Mouse (Mus musculus): ENCODE measurements at regions not wholly inside any gene's neighbourhood (a gene's known extent, or its start where the extent isn't known, plus 50 kb on each side); places are given as distances from the start of the nearest gene placed in this dataset.

- ATAC-seq, result peak; percentile 69
Measured at GRCm38 (mm10) chr10:117940441-117941265, 94.8 kb upstream of the Rap1b start.

DNA sequence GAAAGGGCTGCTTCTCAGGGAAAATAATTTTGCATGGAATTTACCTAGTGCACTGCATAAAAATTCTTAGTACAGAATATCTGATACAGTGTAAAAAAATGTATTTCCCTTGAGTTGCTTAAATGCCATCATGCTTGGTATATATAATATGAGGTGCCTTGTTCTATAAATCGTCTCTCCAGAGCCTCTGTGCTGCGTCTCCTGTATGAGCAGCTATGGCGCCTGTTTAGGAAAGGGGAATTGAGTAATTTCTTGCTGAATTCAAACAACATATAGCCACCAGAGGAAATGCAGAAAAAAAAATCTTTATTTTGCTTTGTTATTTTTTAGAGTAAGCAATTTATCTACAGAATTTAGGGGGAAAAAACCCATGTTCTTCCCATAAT, 95.4 kb upstream of the Rap1b start:
- ATAC-seq, result no peak

DNA sequence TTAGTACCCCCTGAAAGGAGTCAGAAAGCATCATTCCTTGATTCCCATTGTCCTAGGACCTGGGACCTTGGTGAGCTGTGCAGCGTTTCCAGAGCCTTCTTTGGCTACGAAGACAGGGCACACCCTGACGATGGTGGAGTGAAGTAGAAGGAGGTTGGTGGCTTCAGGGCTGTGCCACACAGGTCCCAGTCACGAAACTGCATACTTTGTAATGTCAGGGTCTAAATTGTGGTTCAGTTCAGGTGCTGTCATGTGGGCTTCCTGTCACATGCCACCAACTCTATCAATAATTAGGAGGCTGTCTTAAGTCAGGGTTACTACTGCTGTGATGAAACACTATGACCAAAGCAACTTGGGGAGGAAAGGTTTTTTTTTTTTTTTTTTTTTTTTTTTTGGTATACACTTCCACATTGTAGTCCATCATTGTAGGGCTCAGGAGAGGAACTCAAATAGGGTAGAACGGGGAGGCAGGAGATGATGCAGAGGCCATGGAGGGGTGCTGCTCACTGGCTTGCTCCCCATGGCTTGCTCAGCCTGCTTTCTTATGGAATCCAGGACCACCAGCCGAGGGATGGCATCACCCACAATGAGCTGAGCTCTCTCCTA, 98.0 kb upstream of the Rap1b start:
- no peak for ATAC-seq

DNA sequence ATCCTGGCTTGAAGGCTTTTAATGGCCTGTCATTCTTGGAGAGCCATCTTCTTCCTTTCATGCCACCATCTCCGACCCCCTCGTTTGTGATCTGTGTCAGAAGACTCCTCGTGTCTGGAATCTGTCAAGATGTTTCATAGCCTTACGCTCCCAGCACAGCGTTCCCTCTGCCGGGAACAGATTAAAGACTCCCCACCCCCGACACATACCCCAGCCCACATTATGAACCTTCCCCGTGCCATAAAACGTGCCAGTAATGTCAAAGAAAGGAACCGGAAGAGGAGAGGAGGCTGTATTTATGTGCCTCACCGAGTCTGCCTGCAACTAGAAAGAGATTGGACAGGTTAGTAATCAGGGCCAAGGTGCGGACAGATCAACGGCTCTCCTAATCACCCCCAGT, 101.4 kb upstream of the Rap1b start:
- ATAC-seq, result no peak

- peak; percentile 90 for ATAC-seq
Measured at GRCm38 (mm10) chr10:117947911-117948310, 102.1 kb upstream of the Rap1b start.

GRCm38 (mm10) chr10:117952116-117953025, 106.5 kb upstream of the Rap1b start:
- peak; percentile 29 for ATAC-seq

DNA sequence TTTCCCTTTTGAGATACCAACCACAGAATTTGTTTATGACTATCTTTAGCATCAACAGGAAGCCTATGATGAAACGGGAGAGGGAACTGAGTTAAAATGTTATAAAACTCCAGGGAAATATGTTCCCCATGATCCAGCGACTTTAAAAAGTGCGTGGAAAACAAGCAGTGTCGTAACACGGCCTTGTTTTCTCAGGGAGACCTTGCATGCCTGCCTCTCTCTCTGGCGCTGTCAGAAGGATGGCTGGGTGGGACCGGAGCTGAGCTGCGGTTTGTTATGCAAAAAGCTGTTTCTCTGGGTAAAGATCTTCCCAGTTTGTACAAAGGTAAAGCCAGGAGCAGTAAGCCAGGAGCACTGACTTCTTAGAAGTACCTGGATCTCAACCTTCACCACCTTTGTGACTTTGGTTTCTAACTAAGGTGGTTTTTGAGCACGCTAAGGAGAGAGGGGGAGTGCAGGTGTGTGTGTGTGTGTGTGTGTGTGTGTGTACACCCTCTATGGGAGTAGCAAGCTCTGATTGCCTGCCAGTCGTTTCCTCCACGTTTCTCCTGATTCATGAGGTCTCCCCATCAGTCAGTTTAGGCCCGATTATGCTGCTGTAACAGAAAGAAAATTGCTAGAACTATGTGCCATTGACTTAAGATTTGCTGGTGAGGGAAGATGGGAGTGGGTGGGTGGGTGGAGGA, 107.3 kb upstream of the Rap1b start:
- ATAC-seq, result peak; percentile 35

DNA sequence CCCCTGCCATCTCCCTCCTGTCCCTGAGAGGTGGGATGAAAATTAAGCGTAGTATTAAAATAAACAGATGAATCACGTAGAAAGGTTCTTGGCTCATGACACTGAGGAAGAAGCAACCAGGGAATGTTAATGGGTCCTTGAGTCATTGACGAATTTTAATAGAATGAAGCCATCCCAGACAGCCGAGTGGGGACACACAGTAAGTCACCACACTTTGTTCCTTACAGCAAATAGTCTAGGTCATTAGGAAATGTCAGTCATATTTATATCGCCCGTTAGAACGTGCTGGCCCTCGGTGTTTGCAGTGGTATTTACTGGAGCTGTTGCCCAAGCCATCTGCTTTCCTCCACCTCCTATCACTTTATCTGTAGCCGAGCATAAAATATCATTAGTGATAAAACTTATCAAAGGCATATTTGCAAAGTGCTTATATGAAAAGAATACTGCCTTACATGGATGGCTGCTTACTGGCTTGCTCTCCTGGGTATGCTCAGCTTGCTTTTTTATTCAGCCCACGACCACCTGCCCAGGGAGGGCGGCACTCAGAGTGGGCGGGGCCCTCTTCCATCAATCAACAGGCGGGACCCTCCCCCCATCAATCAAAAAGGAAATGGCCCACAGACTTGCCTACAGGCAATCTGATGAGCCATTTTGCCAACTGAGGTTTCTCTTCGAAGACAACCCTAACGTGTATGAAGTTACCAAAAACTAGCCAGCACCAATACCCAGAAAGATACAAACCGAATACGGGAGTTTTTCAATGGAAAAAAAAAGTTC, 110.5 kb upstream of the Rap1b start:
- no peak for ATAC-seq

DNA sequence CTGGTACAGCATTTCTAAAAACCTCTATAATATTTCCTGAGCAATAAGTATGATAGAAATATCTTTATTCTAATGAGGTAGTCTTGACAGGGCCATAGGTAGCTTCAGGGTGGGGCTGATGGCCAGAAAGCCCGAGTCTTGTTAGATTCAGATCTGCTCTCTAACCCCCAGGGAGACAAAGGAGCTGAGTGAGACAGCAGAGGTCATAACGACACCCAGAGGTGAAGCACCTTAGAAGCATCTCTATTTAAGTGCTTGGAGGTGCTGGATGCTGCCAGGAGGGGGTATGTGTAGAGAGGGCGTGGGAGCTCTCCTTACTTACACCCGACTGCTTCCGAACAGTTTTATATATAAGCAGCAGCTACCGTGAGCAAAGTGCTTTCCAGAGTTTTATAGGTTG, 128.9 kb upstream of the Rap1b start:
- no peak for ATAC-seq

GRCm38 (mm10) chr10:117975467-117975866, 129.6 kb upstream of the Rap1b start:
- peak; percentile 52 for ATAC-seq

DNA sequence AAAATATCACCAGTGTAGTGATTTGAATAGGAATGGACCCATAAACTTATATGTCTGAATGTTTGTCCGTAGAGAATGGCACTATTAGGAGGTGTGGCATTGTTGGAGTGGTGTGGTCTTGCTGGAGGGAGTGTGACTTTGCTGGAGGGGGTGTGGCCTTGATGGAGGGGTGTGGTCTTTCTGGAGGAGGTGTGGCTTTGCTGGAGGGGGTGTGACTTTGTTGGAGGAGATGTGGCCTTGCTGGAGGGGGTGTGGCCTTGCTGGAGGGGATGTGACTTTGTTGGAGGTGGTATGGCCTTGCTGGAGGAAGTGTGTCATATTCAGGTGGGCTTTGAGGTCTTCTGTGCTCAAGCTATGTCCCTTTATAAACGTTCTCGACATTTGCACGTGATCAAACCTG, 133.3 kb upstream of the Rap1b start:
- ATAC-seq, result no peak

DNA sequence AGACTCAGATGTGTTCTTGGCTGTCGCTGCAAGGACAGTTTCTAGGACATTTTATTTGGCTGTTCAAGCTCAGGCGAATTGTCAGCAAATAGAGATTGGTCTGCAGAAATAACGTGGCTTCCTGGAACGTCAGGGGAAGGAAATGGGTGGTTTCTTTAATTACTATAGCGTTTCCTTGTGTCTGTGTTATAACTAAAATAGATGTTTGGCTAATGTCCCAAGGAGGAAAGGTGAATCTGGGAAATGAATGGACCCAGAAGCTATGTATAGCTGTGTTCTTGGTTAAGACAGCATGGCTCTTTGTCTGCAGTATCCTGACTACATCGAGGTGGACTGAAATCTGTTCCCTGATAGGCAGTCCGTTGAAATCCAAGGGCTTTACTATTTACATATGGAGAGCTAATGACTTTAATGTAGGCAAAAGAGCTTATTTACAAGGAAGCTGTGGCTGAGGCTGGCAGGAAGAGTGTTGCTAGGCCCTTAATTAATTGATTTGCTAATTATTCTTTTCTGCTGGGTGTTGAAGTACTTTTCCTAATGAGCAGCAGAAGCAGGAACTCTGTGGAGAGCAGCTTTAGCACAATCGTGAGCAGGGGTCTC, 136.9 kb upstream of the Rap1b start:
- peak; percentile 80 for ATAC-seq

DNA sequence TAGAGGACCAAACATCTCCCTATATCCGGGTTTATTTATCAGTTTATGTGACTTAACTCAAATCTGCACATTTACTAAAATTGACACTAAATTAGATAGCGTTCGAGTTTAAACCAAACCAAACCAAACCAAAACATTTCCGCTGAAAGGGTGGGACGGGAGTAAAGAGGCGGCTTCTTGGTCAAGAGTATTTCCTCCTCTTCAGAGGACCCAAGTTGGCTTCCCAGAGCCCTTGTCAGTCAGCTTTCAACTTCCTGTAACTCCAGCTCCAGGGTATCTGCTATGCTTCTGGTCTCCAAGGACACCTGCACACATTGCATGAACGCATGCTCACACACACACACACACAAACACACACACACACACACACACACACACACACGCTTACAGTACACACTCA, 137.4 kb upstream of the Rap1b start:
- peak; percentile 41 for ATAC-seq

DNA sequence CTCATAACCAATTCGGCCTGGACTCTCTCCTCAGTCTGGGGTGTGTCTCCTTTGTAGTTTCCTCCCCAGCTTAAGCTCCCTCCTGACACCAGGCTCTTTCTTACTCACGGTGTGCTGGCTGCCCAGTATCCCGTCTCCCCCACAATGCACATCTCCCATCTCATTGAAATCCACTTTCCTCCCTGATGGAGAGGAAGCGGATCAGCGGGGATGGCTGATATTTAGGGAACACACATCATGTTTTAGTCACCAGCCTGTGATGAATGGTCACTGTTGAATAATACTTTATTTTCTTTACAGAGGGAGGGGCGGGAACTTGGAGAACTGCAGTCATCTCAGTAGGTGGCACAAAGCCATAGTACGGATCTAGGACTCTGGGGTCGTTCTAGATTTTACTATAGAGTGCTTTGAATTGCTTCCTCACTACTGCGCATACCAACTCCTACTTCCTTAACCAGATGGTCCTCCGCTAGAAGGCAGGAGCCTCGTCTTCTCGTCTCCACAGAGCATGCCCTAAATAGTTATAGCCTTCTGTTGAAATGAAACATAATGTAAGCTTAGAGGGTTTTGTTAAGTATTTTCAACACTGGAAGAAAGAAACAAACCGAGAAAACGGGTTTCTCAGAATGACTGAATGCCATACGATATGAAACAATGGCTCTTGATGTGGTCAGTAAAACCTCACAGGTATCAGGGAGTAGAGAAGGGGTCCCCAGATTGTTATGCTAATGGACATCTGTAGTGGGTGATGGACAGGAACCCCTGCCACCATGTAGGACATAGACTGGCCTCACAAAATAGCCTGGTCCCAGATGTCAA, 139.2 kb upstream of the Rap1b start:
- ATAC-seq, result no peak

- ATAC-seq, result no peak
Measured at GRCm38 (mm10) chr10:117987620-117988019, 141.8 kb upstream of the Rap1b start.

GRCm38 (mm10) chr10:117988076-117988475, 142.2 kb upstream of the Rap1b start:
- ATAC-seq, result no peak

DNA sequence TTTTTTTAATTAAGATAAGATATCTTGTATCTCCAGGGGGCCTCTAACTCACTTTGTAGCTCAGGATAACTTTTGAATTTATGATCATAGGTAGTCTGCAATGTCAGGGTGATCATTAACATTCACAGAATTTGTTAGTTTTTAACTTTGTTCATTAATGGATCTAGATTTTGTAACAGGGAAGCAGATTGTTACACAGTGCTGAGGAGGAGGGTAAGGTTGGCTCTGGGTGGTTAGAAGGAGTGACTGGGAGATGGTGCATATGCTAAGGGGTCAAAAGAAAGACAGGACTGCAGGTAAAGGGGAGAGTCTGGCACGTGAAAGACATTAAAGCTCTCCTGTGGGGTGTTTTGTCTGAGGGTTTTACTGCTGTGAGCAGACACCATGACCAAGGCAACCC, 145.3 kb upstream of the Rap1b start:
- no peak for ATAC-seq

DNA sequence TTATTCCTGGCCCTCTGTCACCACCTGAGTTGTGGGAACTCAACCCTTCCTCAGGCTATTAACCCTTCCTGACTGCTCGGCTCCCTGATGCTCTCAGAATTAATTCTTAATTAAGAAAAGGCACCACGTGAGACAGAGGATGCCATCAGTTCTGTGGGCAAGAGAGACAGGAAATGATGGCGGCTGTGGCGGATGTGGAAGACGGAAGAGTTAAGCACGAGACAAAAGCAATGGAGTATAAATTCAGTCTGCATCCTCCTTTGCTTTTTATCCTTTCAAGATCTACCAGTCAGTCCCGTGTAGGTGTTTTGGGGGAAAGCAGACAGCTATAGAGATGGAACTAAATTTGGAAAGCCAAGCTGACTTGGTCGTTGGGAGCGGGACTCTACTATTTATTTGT, 146.5 kb upstream of the Rap1b start:
- ATAC-seq, result peak; percentile 75

- ATAC-seq, result no peak
Measured at GRCm38 (mm10) chr10:117993809-117994208, 147.8 kb upstream of the Mdm1 start.

GRCm38 (mm10) chr10:117994768-117995167, 146.8 kb upstream of the Mdm1 start:
- no peak for ATAC-seq

DNA sequence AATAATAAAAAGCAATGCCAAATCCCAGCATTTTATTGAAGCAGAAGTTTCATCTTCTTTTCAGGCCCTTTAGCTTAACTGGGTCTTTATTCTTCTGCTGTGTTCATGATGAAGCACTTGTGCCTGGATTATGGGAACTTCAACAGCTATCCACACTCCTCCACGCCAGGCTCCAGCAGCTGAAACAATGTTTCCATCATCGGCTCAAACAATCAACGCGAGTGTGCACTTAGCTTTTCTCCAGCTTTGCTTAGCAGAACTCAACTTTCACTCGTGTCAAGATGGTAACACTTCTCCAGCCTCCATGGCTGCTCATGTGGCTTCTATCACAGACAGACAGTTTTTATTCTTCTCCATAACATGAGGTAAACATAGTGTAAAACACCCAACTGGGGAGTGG, 143.8 kb upstream of the Mdm1 start:
- ATAC-seq, result no peak
